Mouse (Mus musculus): ENCODE measurements at regions not wholly inside any gene's neighbourhood (a gene's known extent, or its start where the extent isn't known, plus 50 kb on each side); places are given as distances from the start of the nearest gene placed in this dataset.

DNA sequence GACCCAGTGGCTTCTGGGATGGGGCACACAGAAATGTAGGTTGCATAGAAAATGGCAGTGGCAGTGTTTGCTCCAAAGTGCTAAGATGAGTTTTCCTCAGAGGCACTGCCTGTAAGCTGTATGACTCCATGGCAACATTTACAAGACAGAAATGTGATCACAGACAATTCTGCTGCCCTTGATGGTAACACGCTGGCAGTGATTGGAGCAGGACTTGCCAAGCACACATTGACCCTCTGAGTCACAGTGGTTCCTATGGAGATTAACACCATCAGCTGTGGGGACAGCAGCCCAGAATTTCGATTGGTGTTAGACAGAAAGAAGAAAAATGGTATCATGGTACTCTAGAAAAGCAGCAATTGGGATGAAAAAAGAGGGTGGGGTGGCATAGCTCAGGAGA lies 376.1 kb upstream of the Igfbp7 start:
- no peak for TF ChIP-seq CTCF (IDR thresholded peaks at IDR 0.05; ENCODE audit: control insufficient read depth, insufficient read depth, low read length)
- no peak for TF ChIP-seq POLR2A (IDR thresholded peaks at IDR 0.05; ENCODE audit: borderline replicate concordance, control insufficient read depth, low read depth, low read length)

Data from bone marrow, adult 2 months (tissue).